Mouse (Mus musculus): ENCODE measurements around the gene Uqcc3.
"Not testable (repeated sequence)": the region's sequence is repeated elsewhere in the genome, so short reads cannot be mapped to it uniquely, and the experiment has no call there.

Uqcc3 gene

GRCm38 (mm10) chr19:8880311-8881033 lies at the start of gene Uqcc3:
Uqcc3 (minus strand) TSS chr19:8880923.
- peak; percentile 83 for DNase-seq (ENCODE audit: low read depth, low spot score)

- no peak for DNase-seq (ENCODE audit: low read depth, low spot score)
Measured at GRCm38 (mm10) chr19:8930117-8930516, 49.4 kb upstream of the Uqcc3 start.

DNA sequence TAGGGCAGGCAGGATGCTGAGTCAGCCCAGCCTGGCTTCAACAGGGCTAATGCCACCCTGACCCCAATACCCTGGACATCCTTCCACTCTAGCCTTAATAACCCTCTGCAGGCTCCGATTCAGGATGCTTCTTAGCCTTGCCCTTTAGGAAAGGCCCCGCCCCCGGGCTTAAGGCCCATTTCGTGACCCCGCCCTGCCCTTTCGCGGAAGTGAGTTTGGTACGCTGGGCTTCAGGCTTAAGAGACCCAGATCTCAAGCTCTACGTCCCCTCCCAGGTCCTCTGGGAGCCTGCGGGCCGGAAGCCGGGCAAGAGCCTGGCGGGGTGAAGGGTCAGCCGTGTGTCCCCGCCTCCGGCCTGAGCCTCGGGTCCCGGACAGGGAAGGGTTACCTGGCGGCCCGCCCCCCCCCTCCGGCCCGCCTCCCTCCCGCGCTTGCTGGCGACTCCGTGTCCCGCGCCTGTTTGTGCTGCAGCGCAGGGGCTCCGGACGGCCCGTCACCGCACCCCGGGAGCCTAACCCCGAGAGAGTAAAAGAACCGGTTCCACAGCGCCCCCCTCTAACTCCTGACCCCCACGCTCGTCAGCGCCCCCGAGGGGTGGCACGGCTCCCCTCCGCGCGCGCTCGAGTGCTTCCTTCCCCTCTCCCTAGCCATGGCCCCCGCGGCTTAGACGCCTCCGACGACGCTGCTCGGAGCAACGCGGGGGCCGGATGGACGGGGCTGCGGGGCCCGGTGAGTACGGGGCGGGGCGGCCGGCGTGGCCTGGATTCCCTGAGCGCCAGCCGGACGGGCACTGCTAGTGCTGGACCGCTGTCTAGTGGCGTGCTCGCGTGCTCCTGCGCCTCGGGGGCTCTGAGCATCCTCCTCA lies 48.7 kb upstream of the Uqcc3 start, which contains the start of the genes Rom1 and Eml3:
Gene Rom1 (minus strand): TSS at position 133 of the 865 bp plus-strand sequence.
Gene Eml3 (plus strand): TSS at position 329 of the 865 bp plus-strand sequence.
- no peak for DNase-seq (ENCODE audit: low read depth, low spot score)

- no peak for DNase-seq (ENCODE audit: low read depth, low spot score)
Measured at GRCm38 (mm10) chr19:8928689-8929223, 48.0 kb upstream of the Uqcc3 start.

- DNase-seq (ENCODE audit: low read depth, low spot score): no peak
Measured at GRCm38 (mm10) chr19:8927891-8928525, 47.3 kb upstream of the Uqcc3 start.

DNA sequence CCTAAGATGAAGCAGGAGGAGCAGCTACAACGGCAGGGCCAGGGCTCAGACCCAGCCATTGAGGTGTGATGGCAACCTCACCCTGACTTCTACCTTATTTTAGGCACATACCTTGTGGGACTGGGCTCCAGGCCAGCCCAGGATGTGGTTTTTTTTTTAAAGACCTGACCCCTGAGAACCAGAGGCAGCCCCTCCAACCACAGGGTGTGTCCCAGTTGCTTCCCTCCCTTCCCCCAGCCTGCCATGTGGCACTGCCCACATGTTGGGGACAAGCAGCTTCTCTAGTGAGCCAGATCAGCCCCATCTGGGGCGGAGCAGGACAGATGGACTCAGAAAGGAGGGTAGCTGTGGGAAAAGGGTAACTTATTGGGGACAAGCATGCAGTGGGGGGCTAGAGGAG lies 46.0 kb upstream of the Uqcc3 start:
- DNase-seq (ENCODE audit: low read depth, low spot score): no peak

DNA sequence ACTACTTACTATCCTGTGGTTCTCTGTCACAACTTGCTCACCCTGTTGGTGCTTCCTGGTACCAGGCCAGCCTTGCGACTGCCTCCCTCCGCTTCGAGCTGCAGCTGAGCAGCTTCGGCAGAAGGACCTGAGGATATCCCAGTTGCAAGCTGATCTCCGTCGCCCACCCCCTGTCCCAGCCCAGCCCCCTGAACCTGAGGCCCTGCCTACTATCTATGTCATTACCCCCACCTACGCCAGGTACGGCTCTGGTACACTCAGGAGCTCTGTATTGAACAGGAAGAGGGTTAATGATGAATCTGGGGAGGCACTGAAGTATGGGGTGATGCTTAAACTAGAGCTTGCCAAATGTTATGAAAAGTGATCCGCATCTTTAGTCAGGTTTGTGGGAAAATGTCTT lies 41.0 kb upstream of the Uqcc3 start:
- DNase-seq (ENCODE audit: low read depth, low spot score): no peak

DNA sequence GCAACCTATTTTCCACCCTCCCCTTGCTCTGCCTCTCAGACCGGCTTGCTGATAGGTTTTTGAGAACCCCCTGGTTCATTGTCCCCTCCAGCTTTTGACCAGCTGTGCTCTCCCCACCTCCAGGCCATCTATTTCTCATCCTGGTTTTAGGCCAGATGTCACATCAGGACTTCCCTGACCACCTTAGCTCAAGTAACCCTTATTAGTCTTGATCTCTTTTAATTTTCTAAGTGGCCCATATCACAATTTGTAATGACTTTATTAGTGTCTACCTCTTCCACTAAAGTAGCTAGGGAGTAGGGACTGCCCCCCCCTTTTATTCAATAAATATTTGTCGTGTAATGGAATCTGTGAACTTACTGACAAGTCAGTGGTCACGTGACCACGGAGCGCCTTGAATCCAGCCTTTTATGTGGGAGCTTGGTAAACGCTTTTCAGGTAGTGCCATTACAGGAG lies 40.1 kb upstream of the Uqcc3 start:
- DNase-seq (ENCODE audit: low read depth, low spot score): no peak

GRCm38 (mm10) chr19:8920073-8920736 lies 39.5 kb upstream of the Uqcc3 start, which contains the start of gene B3gat3:
B3gat3 (plus strand) TSS chr19:8920374.
- peak; percentile 88 for DNase-seq (ENCODE audit: low read depth, low spot score)

DNA sequence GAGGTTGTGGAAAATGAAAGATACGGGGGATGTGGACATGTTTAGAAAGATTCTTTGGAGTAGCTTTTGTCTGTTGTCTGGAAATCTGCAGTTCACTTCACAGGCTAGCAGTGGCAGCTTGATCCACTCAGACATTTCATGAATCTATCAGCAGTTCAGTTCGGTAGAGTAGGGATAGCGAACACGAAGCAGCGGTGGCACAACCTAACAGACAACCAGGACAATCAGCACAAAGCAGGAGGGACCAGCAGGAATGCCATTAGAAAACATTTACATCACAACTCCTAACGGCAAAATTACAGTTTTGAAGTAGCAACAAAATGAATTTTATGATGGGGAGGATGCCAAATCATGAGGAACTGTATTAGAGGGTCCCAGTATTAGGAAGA lies 39.0 kb upstream of the Uqcc3 start:
- DNase-seq (ENCODE audit: low read depth, low spot score): no peak

DNA sequence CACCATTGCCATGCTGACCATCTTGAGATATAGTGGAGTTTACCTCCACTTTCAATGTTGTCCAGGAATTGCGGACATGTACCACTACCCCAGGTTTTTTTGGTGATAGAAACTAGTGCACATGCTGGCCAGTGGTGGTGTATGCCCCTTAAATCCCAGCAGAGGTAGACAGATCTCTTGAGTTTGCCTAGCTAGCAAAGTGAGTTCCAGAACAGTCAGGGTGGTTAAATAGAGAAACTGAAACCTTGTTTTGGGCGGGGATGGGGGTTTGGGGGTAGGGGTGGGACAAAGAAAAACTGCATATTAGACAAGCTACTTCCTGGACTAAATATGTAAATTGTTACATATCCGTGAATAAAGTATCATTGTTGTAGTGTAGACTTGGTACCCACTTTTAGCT lies 38.3 kb upstream of the Uqcc3 start:
- no peak for DNase-seq (ENCODE audit: low read depth, low spot score)

DNA sequence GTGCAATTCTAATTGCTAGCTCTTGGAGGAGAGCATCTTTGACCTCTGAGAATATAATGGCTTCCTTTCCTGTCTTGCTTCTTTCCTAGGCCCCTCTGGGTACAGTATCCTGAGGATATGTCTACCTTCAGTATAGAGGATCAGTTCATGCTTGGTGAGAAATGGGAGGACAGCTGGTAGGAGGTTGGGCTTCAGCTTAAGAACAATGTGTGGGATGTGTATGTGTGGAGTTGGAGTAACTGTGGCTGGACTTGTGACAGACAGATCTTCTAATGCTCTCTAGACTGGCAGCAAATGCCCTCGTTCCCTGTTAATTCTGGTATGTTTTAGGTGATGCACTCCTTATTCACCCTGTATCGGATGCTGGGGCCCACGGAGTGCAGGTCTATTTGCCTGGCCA lies 33.5 kb upstream of the Uqcc3 start:
- DNase-seq (ENCODE audit: low read depth, low spot score): no peak

DNA sequence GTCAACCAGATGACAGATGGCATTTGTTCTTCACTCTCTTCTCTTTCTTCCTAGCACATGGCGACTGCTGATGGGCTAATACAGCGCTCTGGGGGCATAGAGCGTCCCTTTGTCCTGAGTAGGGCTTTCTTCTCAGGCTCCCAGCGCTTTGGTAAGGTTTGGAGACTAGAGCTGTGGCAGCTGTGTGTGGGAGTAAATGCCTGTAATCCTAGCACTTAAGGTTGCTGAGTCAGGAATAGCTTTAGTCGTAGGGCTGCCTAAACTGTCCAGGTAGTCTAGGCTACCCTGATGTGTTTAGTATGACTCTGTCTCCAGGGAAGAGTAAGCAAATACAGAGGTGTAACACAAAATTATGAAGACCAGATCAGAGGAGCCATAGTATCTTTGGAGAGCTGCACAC lies 31.1 kb upstream of the Uqcc3 start:
- DNase-seq (ENCODE audit: low read depth, low spot score): no peak

GRCm38 (mm10) chr19:8908531-8908930 lies 27.8 kb upstream of the Uqcc3 start:
- no peak for DNase-seq (ENCODE audit: low read depth, low spot score)

- DNase-seq (ENCODE audit: low read depth, low spot score): no peak
Measured at GRCm38 (mm10) chr19:8903412-8903811, 22.7 kb upstream of the Uqcc3 start.

DNA sequence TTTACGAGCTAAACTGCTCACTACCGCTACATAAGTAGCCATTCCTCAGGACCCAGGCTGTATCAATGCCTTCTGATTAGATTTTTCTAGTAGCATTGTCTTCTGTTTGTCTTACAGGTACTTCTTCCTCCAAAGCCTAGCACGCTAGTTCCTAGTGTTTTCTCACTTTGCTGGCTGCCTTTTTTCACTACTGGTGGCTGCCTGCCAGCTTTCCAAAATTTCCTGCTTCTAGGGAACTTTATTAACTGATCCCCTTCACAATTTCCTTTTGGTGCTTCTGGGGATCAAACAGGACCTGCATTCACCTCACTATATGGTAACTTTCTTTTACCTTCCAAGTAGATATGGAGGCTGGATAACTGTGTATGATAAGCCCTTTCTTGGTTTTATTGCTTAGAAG lies 18.4 kb upstream of the Uqcc3 start:
- DNase-seq (ENCODE audit: low read depth, low spot score): no peak

DNA sequence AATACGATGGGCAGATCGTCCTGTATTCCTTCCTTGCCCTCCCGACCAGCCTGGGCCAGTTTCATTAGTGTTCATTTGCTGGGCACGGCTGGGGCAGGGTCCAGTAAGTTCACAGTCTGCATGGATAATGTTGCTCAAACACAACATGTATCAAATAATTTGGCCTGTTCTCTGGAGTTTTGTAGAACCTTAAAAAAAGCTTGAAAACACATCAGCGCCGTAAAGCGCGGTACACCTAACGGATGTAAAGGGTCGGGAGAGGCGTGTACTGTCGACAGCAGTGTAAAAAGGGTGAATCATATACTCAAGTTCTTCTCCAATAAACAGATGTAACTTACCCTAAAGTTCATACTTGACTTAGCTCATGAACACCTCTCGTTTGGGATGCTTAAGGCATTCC lies 17.9 kb upstream of the Uqcc3 start:
- no peak for DNase-seq (ENCODE audit: low read depth, low spot score)

GRCm38 (mm10) chr19:8897865-8898495 lies 17.3 kb upstream of the Uqcc3 start, which contains the start of gene Ganab:
Ganab (plus strand) TSS chr19:8898071.
- peak; percentile 92 for DNase-seq (ENCODE audit: low read depth, low spot score)

DNA sequence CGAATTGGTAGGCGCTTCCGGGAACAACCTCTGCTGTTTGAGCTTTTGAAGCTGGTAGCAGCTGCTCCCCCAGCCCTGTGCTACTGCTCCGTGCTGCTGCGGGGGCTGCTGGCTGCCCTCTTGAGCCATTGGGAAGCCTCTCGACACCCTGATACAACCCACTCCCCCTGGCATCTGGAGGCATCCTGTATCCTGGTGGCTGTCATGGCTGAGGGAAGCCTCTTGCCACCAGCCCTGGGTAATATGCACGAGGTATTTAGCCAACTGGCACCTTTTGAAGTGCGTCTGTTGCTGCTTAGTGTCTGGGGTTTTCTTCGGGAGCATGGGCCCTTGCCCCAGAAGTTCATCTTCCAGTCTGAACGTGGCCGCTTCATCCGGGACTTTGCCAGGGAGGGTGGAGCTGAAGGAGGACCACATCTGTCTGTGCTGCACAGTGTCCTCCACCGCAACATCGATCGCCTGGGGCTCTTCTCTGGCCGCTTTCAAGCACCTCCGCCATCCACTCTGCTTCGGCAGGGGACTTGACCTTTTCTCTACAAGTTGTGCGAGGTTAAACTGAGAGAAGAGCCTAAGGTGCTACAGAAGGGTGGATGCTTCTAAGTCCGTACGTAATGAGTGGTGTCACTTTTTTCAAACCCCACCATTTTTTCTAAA lies 16.6 kb upstream of the Uqcc3 start:
- DNase-seq (ENCODE audit: low read depth, low spot score): not testable (repeated sequence)

DNA sequence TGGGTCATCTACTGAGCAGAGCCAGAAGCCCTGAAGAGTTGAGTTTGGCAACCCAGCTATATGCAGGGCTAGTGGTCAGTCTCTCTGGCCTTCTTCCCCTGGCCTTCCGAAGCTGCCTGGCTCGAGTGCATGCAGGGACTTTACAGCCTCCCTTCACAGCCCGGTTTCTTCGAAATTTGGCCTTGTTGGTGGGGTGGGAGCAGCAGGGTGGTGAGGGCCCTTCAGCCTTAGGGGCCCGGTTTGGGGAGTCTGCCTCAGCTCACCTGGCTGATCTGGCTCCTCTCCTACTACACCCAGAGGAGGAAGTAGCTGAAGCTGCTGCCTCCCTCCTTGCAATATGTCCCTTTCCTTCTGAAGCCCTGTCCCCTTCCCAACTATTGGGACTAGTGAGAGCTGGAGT lies 15.5 kb upstream of the Uqcc3 start:
- DNase-seq (ENCODE audit: low read depth, low spot score): not testable (repeated sequence)

Data from telencephalon, adult 2 months (tissue).